Mouse (Mus musculus): Measurements from ENCODE around the gene Mrm2. TPM values are rescaled to one million over a fixed set of nuclear protein-coding genes. Genes with fewer than 3 reads are reported as not detected.

Gene Mrm2
- polyA plus RNA-seq (2012; rRNA removed; ENCODE audit: low replicate concordance) = 6.8 and 8.4 TPM in 2 replicates

DNA sequence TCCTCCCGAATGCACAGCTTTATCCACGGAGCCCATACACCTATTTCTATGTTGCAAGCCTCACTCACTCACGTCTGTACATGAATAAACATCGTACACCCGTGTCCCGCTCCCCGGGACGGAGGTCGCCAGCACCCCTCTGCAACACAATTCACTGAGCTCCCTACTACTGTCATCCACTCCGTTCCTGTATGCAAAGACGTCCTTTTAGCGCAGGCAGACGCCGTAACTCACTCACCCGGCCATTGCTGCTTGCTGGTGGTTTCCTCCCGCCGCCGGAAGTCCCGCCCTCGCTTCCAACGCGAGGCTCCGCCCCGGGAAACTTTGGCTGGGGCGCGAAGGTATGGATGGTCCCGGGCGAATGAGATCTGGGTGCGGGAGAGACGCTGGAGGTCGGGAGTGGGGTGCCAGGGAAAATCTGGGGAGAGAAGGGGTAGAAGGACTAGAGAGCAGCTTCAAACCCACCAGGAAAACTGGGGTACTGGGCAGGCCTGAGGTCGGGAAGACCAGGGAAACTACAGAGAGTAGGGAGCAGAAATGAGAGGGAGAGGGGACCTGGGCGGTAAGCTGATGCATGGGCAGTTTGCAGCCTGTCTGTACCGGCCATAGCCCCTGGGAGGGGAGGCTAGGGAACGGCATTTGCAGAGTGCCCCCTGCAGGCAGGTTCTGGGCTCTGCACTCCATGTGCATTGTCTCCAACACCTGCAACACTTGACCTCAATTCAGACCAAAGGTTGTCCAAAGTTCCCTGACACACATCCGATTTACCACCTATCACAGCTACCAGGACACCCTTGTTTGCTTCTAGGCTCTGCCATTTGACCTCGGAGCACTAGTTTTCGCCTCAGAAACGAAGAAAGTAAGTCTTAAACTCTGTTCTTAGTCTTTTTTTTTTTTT, at the start of gene Mrm2:
Gene Mrm2 (minus strand): TSS at position 284 of the 898 bp plus-strand sequence.

DNA sequence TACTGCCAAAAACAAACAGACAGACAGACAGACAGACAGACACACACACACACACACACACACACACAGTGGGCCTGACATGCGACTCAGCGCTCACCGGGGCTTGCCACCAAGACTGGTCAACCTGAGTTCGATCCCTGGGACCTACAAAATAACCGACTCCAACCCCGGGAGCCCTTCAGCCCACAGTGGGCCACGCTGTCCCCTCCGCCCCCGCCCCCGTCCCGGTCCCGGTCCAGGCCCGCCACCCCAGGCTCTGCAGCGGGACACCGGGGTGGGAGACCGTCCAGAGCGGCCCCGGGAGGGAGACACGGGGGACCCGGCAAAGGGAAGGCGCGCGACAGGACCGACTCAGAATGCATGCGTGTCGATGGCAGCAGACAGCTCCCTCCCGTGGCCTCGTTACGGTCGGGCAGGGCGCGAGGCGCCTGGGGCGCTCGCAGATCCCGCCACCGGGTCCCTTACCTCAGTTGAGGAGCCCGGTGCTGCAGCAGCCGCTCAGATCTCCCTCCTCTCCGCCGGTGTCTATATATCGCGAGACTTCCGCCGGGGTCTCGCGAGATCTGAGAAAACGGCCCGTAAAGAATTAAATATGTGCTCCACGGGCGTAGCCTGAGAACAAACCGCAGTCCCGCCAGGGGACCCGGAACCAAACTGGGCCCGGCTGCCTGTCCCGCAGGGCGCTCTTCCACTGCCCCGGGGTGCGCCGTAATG, 10.5 kb downstream of the Mrm2 start, which contains the start of the genes Mad1l1 and Nudt1:
Gene Mad1l1 (minus strand): TSS at position 511 of the 714 bp plus-strand sequence.
Gene Nudt1 (plus strand): TSS at position 615 of the 714 bp plus-strand sequence.

Other genes starting within 250 kb of the Mrm2 start
- gene Mad1l1, start 10.3 kb downstream of the Mrm2 start, polyA plus RNA-seq (2012; rRNA removed; ENCODE audit: low replicate concordance) = 20.4 and 24.1 TPM in 2 replicates
- gene Nudt1, start 10.2 kb downstream of the Mrm2 start, polyA plus RNA-seq (2012; rRNA removed; ENCODE audit: low replicate concordance) = 5.1 and 9.3 TPM in 2 replicates
- 20.7 and 31.9 TPM in 2 replicates for gene Snx8, start 57.4 kb upstream of the Mrm2 start, polyA plus RNA-seq (2012; rRNA removed; ENCODE audit: low replicate concordance)
- gene Eif3b, start 87.4 kb upstream of the Mrm2 start, polyA plus RNA-seq (2012; rRNA removed; ENCODE audit: low replicate concordance) = 77.0 and 77.6 TPM in 2 replicates
- not detected in 2 replicates for gene Gm4869, start 113.7 kb upstream of the Mrm2 start, polyA plus RNA-seq (2012; rRNA removed; ENCODE audit: low replicate concordance)
- 48.9 and 67.5 TPM in 2 replicates for gene Chst12, start 173.7 kb upstream of the Mrm2 start, polyA plus RNA-seq (2012; rRNA removed; ENCODE audit: low replicate concordance)
- gene Grifin, start 233.2 kb upstream of the Mrm2 start, polyA plus RNA-seq (2012; rRNA removed; ENCODE audit: low replicate concordance) = not detected in 2 replicates

Data from mammary gland, adult 2 months (tissue).